Comparison of ENCODE assay signal across 15 mouse cellular contexts in the genomic region with DNA sequence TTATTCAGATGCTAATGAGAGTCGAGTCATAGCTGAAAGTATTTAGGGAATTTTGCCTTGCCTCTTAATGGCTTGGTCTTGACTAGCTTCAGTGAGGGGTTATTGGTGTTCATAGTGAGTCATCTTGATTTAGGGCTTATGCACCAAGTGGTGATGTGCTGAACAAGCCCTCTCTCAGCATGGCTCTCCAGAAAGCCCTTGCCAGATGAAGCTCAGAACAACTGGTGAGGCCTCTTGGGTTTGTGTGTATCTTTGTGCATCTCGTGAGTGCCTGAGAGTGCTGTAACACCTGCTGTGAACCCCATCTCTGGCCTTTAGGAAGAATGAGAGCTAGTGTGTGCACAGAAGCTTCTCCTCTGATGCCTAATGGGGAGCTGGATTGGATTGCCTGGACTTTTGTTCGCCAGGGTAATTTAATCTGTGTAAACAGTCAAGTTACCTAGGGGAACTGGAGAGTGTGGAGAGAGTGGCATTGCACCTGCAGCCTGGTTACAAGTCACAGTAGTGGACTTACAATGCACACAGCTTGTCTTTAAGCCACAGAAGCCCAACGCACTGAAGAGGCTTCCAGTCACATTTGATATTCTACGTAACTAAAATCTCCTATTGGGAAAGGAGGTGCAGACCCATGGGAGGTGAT. TPM values are rescaled to one million over a fixed set of nuclear protein-coding genes. Genes with fewer than 3 reads are reported as not detected.
DNase-seq lines count a peak whose midpoint lies in the region; ATAC-seq and TF ChIP-seq lines count a peak whose summit lies in the region.
"Had no signal": no experiment of that assay in that cellular context is flagged by ENCODE, and none has a peak within 500 bp of the region (broad histone marks: within the 10 kb centered on the region; RNA-seq: fewer than 3 reads in every experiment).

No protein-coding gene starts in this region.

- no peak overlapping the region for H3K27ac ChIP-seq in forebrain, postnatal 0 days (ENCODE audit: low read depth, low read length)
- H3K27ac ChIP-seq in forebrain, embryonic 13.5 days: no peak overlapping the region
- H3K27ac ChIP-seq in intestine, embryonic 15.5 days: no peak overlapping the region
- no peak overlapping the region for H3K27ac ChIP-seq in liver, embryonic 12.5 days
- H3K27ac ChIP-seq: heart, embryonic 15.5 days; left cerebral cortex, adult 2 months; liver, embryonic 13.5 days had no signal

- H3K36me3 ChIP-seq in forebrain, postnatal 0 days (ENCODE audit: insufficient read depth): no peaks in the 10 kb centered on the region
- H3K36me3 ChIP-seq in forebrain, embryonic 13.5 days (ENCODE audit: poor library complexity, severe bottlenecking): no peaks in the 10 kb centered on the region
- H3K36me3 ChIP-seq in intestine, embryonic 15.5 days: no peaks in the 10 kb centered on the region
- no peaks in the 10 kb centered on the region for H3K36me3 ChIP-seq in liver, embryonic 12.5 days
- H3K36me3 ChIP-seq: heart, embryonic 15.5 days; liver, embryonic 13.5 days had no signal

- ATAC-seq in forebrain, postnatal 0 days: peak; percentile 10
- ATAC-seq in forebrain, embryonic 13.5 days: no peak; the same call in 1 of the 2 replicates
- peak; percentile 53 for ATAC-seq in intestine, embryonic 15.5 days
- no peak for ATAC-seq in liver, embryonic 12.5 days
- ATAC-seq: CD4-positive, CD25-positive, alpha-beta regulatory T cell, adult 4 months had no signal

- H3K27me3 ChIP-seq in forebrain, postnatal 0 days (ENCODE audit: insufficient read depth, low read length): no peaks in the 10 kb centered on the region
- H3K27me3 ChIP-seq in forebrain, embryonic 13.5 days: no peaks in the 10 kb centered on the region
- no peaks in the 10 kb centered on the region for H3K27me3 ChIP-seq in intestine, embryonic 15.5 days (replicated peaks)
- H3K27me3 ChIP-seq in liver, embryonic 12.5 days (replicated peaks): no peaks in the 10 kb centered on the region
- H3K27me3 ChIP-seq: heart, embryonic 15.5 days; liver, embryonic 13.5 days had no signal

- no peak overlapping the region for H3K4me2 ChIP-seq in forebrain, postnatal 0 days (ENCODE audit: low read depth)
- H3K4me2 ChIP-seq in forebrain, embryonic 13.5 days: no peak overlapping the region
- H3K4me2 ChIP-seq in intestine, embryonic 15.5 days (replicated peaks): no peak overlapping the region
- H3K4me2 ChIP-seq in liver, embryonic 12.5 days: no peak overlapping the region
- H3K4me2 ChIP-seq: heart, embryonic 15.5 days; liver, embryonic 13.5 days had no signal

- DNase-seq in forebrain, postnatal 0 days: no peak
- peak; percentile 2 for DNase-seq in lung, postnatal 25 days (ENCODE audit: low spot score)
- no peak for DNase-seq in lung, adult 2 months
- peak; percentile 85 for DNase-seq in NIH3T3 (ENCODE audit: low read depth)
- no peak for DNase-seq in adrenal gland, postnatal 10 days
- DNase-seq: cerebellum, adult 9-10 months; kidney, adult 18-20 months; liver, embryonic 13.5 days; thymus, postnatal 25 days had no signal

- TF ChIP-seq POLR2A in lung, adult 2 months (IDR thresholded peaks at IDR 0.05; ENCODE audit: borderline replicate concordance, extremely low read depth, low read depth, low read length): no peak

- no peak for TF ChIP-seq CTCF in forebrain, postnatal 0 days (IDR thresholded peaks at IDR 0.05; ENCODE audit: low read depth)
- TF ChIP-seq CTCF in lung, adult 2 months (IDR thresholded peaks at IDR 0.05; ENCODE audit: insufficient read depth, low read length): no peak

- H3K9me3 ChIP-seq in forebrain, postnatal 0 days (ENCODE audit: low read length): no peaks in the 10 kb centered on the region
- H3K9me3 ChIP-seq in forebrain, embryonic 13.5 days (replicated peaks): no peaks in the 10 kb centered on the region
- H3K9me3 ChIP-seq in intestine, embryonic 15.5 days: no peaks in the 10 kb centered on the region
- no peaks in the 10 kb centered on the region for H3K9me3 ChIP-seq in liver, embryonic 12.5 days (replicated peaks)
- H3K9me3 ChIP-seq: heart, embryonic 15.5 days; liver, embryonic 13.5 days had no signal

- H3K9ac ChIP-seq in forebrain, postnatal 0 days: no peak overlapping the region
- no peak overlapping the region for H3K9ac ChIP-seq in forebrain, embryonic 13.5 days
- H3K9ac ChIP-seq in intestine, embryonic 15.5 days: no peak overlapping the region
- H3K9ac ChIP-seq in liver, embryonic 12.5 days: no peak overlapping the region
- H3K9ac ChIP-seq: heart, embryonic 15.5 days; liver, embryonic 13.5 days had no signal

- WGBS in forebrain, postnatal 0 days: 31% methylated on average over 5 of the region's 5 CpGs
- 22% methylated on average over 5 of the region's 5 CpGs for WGBS in forebrain, embryonic 13.5 days
- WGBS in lung, adult 2 months: 58% methylated on average over 5 of the region's 5 CpGs
- WGBS in intestine, embryonic 15.5 days: 44% methylated on average over 5 of the region's 5 CpGs
- 49% methylated on average over 5 of the region's 5 CpGs for whole genome bisulfite sequencing in liver, embryonic 12.5 days (ENCODE audit: insufficient replicate concordance)

- H3K4me1 ChIP-seq in forebrain, postnatal 0 days (ENCODE audit: insufficient read depth): 0 out of 2 replicates have a peak, but pooled peaks cover 5% of the 10 kb centered on the region
- peaks cover 31% of the 10 kb centered on the region for H3K4me1 ChIP-seq in forebrain, embryonic 13.5 days
- no peaks in the 10 kb centered on the region for H3K4me1 ChIP-seq in lung, adult 2 months (ENCODE audit: control insufficient read depth, insufficient read depth, low read length)
- H3K4me1 ChIP-seq in intestine, embryonic 15.5 days (replicated peaks): no peaks in the 10 kb centered on the region
- H3K4me1 ChIP-seq in liver, embryonic 12.5 days: no peaks in the 10 kb centered on the region
- H3K4me1 ChIP-seq: heart, embryonic 15.5 days; liver, embryonic 13.5 days had no signal

- H3K4me3 ChIP-seq in forebrain, postnatal 0 days (ENCODE audit: low read depth, low read length): no peak overlapping the region
- no peak overlapping the region for H3K4me3 ChIP-seq in forebrain, embryonic 13.5 days
- H3K4me3 ChIP-seq in lung, adult 2 months (replicated peaks; ENCODE audit: extremely low read depth, low read depth, low read length): no peak overlapping the region
- H3K4me3 ChIP-seq in intestine, embryonic 15.5 days (replicated peaks): no peak overlapping the region
- no peak overlapping the region for H3K4me3 ChIP-seq in liver, embryonic 12.5 days
- H3K4me3 ChIP-seq: heart, embryonic 15.5 days; left cerebral cortex, adult 2 months; liver, embryonic 13.5 days had no signal

RNA-seq across cellular contexts. Expression of a gene that starts 53.5 kb away (rescaled TPM):
- 52.2 and 58.1 TPM in 2 replicates for total RNA-seq in forebrain, postnatal 0 days (2014; rRNA removed)
- polyA plus RNA-seq in forebrain, postnatal 0 days (2015; fragmentation: Nextera tagmentation; extraction: Ambion mirVana): 8.0 and 14.4 TPM in 2 replicates
- polyA plus RNA-seq in forebrain, embryonic 13.5 days (2015; fragmentation: Nextera tagmentation; extraction: Ambion mirVana): 21.4 and 22.4 TPM in 2 replicates
- polyA plus RNA-seq in lung, adult 2 months (2012; rRNA removed): 3.5 and 5.6 TPM in 2 replicates
- 4.9 and 5.6 TPM in 2 replicates for polyA plus RNA-seq in intestine, embryonic 15.5 days (2015; fragmentation: Nextera tagmentation; extraction: Ambion mirVana)
- 1 to 10 TPM; 2.8 to 7.5 TPM for total RNA-seq in adrenal gland, postnatal 10 days (2021)
- polyA plus RNA-seq in liver, embryonic 12.5 days (2016; fragmentation: Nextera tagmentation; extraction: Ambion mirVana): 0.50 and 0.56 TPM in 2 replicates

Comparison
In these comparisons a context has a peak if more than half of its experiments do, and no peak if none do; other contexts are left out.
1. ATAC-seq: peak in forebrain, postnatal 0 days (single experiment) and intestine, embryonic 15.5 days (single experiment); none in forebrain, embryonic 13.5 days (single experiment) and liver, embryonic 12.5 days (single experiment).
2. DNase-seq: peak in lung, postnatal 25 days (single experiment) and NIH3T3 (single experiment); none in forebrain, postnatal 0 days (single experiment), lung, adult 2 months (single experiment) and adrenal gland, postnatal 10 days (single experiment).